Mouse (Mus musculus): ENCODE data around the gene Prok2.

Prok2 gene

DNA sequence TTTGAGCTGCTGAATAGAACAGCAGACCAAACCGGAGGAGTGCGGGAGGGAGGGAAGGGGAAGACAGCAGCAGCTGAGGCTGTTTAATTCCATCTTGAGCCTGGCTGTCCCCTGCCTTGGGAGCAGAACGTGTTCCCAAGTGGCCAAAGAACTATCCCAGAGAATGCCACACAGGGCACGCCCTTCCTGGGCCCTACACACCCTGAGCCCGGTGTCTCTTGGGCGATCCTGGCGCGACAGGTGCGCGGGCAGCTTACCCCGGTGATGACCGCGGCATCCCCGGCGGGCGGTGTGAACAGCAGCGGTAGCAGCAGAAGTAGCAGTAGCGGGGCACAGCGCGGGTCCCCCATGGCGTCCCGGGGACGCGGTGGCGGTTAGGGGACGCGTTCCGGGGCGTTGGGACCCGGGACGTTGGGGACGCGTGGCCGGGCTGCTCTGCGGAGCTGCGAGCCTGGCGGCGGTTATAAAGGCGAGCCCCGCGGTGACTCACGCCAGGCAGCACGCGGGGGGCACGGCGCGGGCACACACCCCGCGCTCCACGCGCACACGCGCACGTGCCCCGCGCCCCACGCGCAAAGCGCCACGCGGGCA lies at the start of gene Prok2:
TSS of gene Prok2 (minus strand) at position 422 of the 591 bp plus-strand sequence.
- DNase-seq (ENCODE audit: low spot score in 2 of 2) = no peak

DNA sequence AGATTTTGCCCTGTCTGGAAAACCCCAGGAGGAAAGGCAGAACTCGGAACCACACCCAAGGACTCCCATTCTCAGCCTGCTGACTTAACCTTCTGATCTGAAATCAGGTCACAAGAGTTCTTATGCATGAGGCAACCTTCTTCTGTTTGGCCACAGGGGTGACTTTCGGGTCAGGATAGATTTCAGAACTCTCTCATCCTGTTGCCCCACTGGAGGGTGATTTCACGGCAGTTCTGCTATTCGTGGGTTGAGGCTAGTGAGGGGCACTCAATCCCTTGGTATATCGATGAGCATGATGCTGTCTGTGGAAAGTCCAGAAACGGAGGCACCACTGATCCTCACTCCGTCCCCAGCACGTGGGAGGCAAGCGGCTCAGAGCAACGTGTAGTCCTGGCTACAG lies 48.5 kb upstream of the Prok2 start:
- no peak for DNase-seq (ENCODE audit: low spot score in 2 of 2)

DNA sequence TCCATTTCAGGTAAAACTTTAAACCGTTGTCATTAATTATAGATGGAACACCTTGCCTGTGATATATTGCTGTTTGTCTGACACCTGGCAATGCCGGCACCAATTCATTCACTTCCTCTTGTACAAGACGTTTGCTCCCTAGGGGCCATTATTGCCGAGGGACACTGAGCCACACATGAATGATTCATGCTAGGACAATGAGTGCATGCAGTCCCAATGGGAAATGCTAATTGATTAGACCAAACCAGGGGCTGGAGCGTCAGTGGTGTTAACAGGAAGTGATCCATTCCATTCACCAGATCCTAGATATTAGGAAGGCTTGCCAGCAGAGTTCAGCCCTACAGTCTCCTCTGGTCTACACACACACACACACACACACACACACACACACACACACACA lies 42.3 kb upstream of the Prok2 start:
- no peak for DNase-seq (ENCODE audit: low spot score in 2 of 2)

DNA sequence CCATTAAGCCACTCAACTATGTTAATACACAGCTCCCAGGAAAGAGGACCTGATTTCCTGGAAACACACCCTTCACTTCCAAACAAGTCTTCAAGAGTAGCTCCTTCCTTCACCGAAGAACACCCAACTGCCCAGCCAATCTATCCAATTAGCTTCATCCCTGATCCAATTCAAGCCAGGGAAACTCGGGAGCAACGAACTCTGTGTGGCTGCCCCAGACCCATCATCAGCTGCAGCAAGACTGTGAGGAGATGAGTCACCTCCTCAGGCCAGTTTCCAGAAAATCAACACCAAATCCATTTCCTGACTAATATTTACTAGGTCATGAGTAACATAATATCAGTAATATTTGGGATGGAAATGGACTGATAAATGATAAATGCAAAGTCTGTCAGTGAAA lies 38.7 kb upstream of the Prok2 start:
- DNase-seq (ENCODE audit: low spot score in 2 of 2) = no peak

DNA sequence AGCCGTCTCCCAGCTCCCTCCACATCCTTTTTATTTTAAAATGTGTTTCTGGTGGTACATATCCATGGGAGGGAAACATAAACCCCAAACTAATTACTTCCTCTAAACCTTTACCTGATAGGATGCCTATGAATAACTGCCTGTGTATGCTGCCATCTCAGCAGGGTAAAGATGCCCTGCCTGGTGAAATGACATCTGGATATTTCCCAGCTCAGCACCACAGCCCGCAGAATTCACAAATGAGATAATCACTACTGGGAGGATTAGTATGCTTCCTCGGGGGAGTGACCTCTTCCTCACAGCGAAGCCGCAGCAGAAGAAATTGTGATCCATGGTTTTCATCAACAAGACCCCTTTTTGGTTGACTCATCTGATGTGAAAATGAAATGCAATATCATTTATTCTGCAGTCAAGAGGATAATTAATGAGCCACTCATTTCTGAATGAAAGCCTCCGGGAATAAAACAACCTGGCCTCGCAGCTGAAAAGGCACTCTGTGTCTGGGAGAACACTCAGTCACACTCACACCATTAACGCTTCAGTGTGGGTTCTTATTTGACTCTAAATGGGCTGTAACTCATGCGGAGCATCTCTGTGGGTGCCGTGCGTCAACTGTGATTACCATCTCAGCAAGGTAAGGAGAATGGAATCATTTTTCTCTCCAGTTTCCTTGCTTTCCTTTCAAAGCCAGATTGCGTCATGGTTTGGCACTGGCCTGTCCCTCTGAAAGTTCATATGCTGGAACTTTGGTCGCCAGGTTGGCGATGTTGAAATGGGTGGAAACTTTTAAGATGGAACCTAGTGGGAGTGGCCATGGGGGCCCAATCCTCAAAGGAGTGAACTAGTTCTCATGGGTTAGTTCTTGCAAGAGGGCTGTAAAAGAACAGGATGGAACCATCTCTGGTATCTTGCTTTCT lies 36.1 kb upstream of the Prok2 start:
- no peak for DNase-seq (ENCODE audit: low spot score in 2 of 2)

DNA sequence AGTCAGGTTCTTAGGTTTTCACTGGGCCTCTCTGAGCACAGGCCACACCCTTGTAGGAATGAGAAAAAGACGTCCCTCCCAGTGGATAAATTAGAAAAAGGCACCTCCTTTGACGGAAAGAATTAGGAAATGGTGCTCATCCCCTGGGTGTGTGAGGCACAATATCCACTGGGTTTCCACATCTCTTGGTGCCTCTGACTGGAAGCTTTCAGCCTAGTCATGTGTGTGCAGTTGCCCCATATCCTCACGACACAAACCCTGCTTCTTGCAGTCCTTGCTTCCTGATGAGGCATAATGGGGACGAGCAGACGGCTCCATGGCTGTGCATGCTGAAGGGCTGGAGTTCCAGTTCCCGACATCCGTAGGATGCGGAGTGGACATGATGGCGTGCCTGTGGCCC lies 29.9 kb upstream of the Prok2 start:
- DNase-seq (ENCODE audit: low spot score in 2 of 2) = no peak

DNA sequence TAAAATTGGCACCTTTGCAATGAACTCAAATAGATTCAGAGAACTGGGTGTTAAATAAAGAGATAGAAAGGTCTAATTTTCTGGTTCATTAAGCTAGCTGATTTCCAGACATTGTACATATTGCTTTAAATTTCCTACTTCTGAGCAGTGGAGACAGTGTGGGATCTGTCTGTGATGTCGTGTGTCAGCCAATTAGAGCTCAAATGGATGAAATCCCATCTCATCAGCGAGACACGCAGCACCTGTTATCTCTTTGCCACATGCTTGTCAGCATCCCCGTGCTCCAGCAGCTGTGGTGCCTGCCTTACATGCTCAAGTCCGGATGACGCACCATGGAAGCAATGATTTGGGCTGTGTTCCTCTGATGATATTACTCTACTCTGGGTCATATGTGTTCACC lies 25.1 kb upstream of the Prok2 start:
- DNase-seq (ENCODE audit: low spot score in 2 of 2) = no peak

DNA sequence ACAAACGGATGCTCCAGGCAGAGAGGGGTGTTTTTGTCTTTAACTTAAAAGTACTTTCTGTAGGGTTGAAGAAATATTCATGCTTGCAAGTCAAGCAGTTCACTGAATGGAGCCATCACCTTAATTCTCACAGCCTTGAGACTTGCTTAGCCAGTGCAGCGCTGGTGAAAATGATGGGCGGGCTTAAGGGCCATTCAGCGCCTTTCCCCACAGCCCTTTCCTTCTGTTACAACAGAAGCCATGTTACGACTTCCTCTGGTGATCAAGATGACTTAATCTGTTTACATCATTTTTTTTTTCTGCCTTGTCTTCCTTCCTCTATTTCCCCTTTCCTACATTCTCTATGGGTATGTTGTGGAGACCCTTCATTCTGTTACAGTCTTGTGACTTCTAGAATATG lies 20.1 kb upstream of the Prok2 start:
- no peak for DNase-seq (ENCODE audit: low spot score in 2 of 2)

DNA sequence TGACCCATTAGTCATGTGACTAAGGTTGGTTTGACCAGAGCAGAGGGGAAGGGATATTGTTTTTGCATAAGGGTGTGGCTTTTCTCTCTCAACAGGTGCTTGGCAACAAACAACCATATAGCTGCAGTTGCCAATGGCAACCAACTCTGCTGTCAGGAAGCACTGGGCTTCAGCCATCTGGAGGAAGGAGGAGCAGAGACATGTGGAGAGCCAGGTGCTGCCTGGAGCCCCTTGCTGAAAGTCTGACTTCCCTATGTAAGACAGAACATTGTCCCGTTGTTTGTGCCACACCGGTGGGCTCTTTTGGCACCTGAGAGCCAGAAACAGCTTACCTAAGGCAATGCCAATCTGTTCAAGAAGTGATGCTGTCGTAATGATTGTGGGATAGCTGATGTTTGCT lies 16.7 kb upstream of the Prok2 start:
- no peak for DNase-seq (ENCODE audit: low spot score in 2 of 2)

DNA sequence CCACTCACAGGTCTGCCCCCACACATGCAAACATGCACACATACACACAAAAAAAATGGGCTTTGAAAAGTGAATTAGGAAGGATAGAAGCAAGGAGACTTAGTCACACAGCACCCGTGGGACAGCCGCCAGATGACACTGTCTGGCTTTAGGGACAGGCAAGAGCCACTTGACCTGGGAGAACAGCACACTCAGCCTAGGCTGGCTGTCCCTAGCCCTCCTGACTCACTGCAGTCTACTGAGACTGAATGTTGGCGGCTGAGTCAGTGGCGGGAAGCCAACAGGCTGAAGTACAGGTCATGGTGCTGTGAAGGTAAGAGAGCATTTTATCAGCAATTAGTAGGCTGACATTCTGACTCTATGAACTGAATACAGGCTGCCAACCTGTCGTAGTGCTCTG lies 8.5 kb upstream of the Prok2 start:
- DNase-seq (ENCODE audit: low spot score in 2 of 2) = no peak

DNA sequence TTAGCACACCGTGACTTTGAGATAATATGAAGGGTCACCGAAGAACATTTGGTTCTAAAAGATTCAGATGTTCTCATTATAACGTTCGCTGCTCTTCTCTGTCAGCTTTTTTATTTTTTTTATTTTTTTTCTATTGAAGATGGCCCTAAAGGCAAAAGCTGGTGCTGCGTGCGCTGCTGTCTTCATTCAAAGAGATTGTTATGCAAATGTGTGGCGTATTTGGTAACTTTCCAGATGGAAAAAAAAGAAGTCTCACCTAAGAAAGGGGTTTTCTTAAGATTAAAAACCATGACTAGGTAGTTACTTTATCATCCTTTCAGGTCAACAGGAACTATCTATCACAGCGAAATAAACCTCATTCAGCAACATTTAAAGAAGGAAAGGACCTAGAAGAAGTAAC lies 6.5 kb upstream of the Prok2 start:
- no peak for DNase-seq (ENCODE audit: low spot score in 2 of 2)

DNA sequence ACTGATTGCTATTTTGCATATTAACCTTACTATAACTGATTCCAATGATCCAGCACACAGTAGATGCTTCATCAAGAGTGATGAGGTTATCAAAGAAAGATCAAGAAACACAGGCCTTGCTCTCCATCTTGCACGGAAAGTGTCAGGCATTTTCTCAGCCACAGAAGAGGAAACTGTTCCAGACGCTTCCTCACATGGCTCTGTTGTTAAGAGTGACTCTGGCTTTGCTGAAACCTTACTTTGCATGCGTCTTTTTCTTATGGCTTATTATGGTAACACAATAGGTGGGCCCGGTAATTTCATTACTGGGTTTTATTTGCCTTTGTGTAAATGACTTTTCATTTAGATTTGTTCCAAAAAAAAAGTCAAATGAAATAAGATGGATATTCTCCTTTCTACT lies 5.7 kb upstream of the Prok2 start:
- DNase-seq (ENCODE audit: low spot score in 2 of 2) = no peak

DNA sequence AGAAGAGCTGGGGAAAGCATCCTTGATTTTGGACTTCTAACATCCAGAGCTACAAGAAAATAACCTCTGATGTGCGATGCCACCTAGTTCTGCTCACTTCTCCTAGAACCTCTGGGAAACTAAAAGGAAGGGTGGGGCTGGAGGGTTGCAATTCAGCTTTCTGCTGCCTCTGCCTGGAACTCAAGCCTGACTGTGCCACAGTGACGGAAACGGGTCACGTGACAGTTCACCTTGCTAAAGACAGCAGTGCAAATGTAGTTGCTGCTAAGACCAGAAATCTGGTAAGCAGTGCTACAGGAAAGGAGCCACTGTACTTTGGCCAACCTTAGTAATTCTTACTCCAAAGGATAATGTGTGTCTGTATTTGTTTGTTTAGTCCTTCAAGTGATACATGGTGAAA lies 3.7 kb upstream of the Prok2 start:
- DNase-seq (ENCODE audit: low spot score in 2 of 2) = no peak

DNA sequence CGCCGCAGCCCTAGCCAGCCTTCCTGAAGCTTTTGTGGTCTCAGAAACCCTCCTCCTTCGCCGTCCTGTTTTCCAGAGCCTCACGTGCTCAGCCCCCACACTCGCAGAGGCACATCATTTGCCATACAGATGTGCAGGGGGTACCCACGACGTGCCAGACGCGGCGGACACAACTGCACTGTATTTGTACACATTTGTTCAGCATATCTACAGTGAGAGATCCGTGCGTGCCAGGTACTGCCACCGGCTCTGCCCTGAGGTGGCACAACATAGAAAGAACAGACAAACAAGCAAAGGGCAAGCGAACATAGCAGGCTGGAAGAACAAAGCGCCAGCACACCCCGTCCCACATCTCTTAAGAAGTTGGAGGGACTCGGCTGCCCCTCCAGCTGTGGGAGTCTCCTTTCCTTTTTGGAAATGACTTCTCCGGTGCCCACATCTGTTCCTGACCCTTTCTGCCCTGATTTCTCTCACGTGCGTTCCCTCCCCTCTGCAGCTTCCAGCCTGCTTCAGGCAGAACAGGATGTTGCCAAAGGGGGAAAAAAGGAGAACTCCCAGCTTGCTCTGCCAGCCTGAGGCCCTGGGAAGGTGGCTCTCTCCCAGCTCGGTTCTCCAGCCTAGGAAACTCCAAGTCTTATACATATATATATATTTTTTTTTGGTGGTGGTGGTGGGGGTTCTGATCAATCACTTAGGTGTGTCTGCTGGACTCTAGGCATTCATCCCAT lies 548 bp upstream of the Prok2 start:
- no peak for DNase-seq (ENCODE audit: low spot score in 2 of 2)

DNA sequence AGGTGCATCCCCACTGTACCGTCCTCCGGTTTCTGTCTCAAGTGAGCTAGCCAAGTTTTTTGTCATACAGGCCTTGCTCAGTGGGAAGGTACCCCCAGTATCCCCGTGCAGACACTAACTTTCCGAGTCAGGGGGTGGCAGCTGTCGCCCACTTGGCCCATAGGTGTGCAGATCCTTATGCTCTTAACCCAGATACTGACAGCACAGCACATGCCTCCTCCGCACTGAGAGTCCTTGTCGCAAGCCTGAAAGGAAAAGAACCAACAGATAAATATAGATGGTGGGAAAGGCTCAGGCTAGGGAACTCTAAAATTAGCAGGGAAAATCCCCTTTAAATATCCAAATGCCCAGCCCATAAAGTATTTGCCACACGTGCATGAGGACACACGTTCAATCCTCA lies 3.8 kb downstream of the Prok2 start:
- no peak for DNase-seq (ENCODE audit: low spot score in 2 of 2)

DNA sequence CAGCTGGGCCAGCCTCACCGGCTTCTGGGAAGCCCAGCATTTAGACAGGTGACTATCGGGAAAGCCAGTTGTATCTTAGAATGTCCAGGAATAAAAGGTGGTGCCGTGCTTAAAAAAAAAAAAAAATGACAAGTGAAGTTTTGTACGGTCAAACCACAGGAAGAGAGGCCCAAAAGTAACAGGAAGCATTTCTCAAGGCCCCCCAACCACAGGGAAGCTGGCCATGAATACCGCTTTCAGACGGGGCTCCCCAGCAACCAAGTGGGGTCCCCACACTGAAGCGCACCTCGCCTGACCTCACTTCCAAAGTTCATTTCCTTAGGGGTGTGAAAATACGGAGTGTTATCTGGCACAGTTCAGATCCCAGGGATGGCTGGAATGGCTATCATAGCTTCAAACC lies 5.2 kb downstream of the Prok2 start:
- no peak for DNase-seq (ENCODE audit: low spot score in 2 of 2)

DNA sequence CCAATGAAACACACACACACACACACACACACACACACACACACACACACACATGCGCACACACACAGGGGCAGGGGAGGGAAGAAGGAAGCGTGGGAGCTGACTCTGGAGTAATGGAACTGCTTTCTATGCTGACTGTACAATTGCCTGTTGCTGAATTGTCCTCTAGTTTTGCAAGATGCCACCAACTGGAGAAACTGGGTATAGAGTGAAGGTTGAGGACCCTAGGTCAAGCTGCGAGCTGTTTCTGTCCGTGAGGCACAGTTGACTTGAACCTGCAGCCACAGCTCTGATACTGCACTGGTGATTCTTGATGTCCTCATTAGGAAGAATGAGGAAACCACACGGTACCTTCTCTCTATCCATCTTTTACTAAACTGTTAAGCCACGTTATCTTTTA lies 10.3 kb downstream of the Prok2 start:
- no peak for DNase-seq (ENCODE audit: low spot score in 2 of 2)

DNA sequence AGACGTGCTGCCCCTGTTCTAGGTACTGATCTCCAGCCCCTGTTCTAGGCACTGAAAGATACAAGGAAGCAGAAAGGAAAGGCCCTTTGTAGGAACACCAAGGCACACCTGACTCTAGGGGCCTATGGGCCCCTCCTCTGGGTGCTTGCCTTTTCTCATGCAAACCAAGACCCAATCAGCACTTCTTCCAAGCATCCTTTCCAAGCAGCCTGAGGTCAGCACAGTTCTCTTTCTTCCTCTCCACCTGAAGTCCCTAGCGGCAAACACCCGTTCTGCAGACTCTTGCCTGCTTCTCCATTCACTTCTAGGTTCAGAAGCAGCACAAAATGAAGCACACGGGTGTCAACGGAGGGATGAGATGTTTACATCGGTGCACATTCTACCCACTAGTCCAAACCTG lies 11.0 kb downstream of the Prok2 start:
- no peak for DNase-seq (ENCODE audit: low spot score in 2 of 2)

DNA sequence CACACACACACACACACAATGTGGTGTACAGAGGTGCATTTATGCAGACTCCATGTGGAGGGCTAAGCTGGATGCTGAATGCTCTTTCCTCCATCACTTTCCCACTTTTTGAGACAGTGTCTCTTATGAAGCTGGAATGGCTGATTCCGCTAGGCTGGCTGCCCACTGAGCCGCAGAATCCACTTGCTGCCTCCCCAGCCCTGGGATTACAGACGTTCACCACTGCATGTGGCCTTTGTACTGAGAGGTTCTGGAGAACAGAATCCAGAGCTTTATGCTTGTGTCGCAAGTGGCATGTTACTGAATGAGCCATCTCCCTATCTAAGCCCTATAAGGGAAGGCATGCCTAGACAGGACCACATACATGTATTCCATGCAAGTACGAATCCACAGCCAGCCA lies 12.9 kb downstream of the Prok2 start:
- no peak for DNase-seq (ENCODE audit: low spot score in 2 of 2)

DNA sequence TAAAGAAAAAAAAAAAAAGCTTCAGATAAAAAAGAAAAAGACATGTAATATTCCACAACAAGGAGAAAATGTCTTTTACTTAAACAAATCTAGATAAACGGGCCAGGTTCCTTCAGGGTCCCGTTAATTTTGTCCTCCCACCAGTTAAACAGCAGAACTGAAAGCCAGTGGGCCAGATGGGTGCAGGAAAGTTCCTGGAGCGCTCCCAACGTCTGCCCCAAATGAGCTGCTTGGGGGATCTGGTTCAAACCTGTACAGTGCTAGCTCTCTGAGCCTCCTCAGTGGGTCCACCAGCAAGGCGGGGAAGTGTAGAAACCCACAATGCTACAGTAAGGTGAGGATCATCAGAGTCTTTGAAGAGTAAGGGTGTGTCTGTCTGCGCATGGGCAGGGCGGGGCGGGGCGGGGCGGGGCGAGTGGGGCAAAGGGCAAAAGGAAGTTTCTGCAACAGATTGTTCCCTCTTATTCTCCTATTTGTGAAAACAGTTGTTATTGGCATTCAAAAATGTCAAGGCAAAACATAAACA lies 14.6 kb downstream of the Prok2 start:
- no peak for DNase-seq (ENCODE audit: low spot score in 2 of 2)

DNA sequence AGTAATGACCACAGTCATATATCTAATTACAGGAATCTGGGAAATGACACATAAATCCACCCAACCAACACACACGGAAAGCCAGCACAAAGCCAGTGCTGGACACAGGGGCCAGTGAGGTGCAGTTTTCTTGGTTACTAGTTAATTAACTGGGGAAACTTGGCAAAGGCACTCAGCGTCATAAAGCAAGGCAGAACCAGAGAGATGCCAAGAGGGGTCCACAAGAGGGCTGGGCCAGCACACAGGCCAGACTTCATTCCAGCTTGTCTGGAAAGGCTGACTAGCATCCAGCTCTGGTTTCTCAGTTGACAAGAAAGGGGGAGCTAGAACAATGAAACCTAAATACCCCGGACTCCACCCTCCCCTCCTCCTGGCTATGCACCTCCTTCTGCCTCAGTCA lies 25.7 kb downstream of the Prok2 start:
- DNase-seq (ENCODE audit: low spot score in 2 of 2) = no peak

DNA sequence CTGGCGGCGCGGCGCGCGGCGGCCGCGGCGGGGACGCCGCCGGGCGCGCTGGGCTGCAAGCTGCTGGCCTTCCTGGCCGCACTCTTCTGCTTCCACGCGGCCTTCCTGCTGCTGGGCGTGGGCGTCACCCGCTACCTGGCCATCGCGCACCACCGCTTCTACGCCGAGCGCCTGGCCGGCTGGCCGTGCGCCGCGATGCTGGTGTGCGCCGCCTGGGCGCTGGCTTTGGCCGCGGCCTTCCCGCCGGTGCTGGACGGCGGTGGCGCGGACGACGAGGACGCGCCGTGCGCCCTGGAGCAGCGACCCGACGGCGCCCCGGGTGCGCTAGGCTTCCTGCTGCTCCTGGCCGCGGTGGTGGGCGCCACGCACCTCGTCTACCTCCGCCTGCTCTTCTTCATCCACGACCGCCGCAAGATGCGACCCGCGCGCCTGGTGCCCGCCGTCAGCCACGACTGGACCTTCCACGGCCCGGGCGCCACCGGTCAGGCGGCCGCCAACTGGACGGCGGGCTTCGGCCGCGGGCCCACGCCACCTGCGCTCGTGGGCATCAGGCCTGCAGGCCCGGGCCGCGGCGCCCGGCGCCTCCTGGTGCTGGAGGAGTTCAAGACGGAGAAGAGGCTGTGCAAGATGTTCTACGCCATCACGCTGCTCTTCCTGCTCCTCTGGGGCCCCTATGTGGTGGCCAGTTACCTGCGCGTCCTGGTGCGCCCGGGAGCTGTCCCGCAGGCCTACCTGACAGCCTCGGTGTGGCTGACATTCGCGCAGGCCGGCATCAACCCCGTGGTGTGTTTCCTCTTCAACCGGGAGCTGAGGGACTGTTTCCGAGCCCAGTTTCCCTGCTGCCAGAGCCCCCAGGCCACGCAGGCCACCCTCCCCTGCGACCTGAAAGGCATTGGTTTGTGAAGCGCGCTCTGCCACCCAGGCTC lies 33.0 kb downstream of the Prok2 start:
- no peak for DNase-seq (ENCODE audit: low spot score in 2 of 2)
